Mouse (Mus musculus) gastrocnemius, postnatal 10 days (tissue): Measurements from ENCODE around the gene Itpr1. TPM values are rescaled to one million over a fixed set of nuclear protein-coding genes. Genes with fewer than 3 reads are reported as not detected.

Source experiments
- DNase-seq: peaks from one replicate; pipeline ENCODE4 v3.0.0; 2021; ENCODE audit warnings: mixed read lengths
- microRNA-seq, 2 experiments: library from miRNA; unstranded; fragments of <30 nt; microRNA quantifications; one replicate each; pipeline ENCODE4 v1.2.0; 2021
- total RNA-seq, 2 experiments: library from RNA; stranded (reverse); gene quantifications; 2 replicates each; pipeline ENCODE4 v1.2.3; 2021

The Itpr1 gene
- total RNA-seq, 2 experiments from 2014 or later = 19.7 to 30.6 TPM

DNA sequence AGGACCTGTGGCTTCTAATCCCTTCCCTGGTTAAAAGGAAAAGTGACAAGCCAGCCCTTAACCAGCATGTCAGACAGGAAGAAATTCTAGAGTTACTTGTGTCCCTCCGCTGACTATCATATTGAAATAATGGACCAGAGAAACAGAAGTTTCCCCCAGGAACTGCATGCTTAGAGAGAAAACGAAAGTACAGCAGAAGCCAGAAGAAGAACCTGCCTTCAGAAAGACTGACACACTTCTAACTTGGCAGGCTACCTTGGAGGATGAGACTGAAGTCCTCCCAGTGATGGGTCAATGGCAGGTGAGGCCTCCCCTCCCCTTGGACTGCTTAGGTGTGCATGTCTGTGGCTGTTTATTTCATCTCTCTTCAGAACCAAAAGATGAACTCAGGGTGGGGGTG lies 386.4 kb downstream of the Itpr1 start:
- no peak for DNase-seq

Small RNAs within 50 kb of the gene (microRNA-seq; reads per million reads assigned to microRNA genes)
- gene Mir7661 = 0 reads per million in 2 experiments

Other genes starting within 250 kb of the Itpr1 start
- 1 to 10 TPM; 4.1 to 5.0 TPM for gene Setmar, start 148.1 kb upstream of the Itpr1 start, total RNA-seq
- 10 to 100 TPM; 11.4 to 13.6 TPM for gene Sumf1, start 27.5 kb upstream of the Itpr1 start, total RNA-seq